Mouse (Mus musculus) kidney, adult 9 months (tissue): Measurements from ENCODE around the gene Gm5767.

Experiments
- DNase-seq: peaks from one replicate; pipeline ENCODE4 v3.0.0; 2022

The Gm5767 gene

GRCm38 (mm10) chr16:8680470-8680869, at the start of gene Gm5767:
TSS of gene Gm5767 (plus strand) at chr16:8680770.
- DNase-seq: no peak

GRCm38 (mm10) chr16:8631428-8631827, 49.1 kb upstream of the Gm5767 start:
- DNase-seq: no peak

- no peak for DNase-seq
Observed at GRCm38 (mm10) chr16:8636867-8637216, 43.7 kb upstream of the Gm5767 start.

GRCm38 (mm10) chr16:8637217-8638051, 43.1 kb upstream of the Gm5767 start, which contains the start of the genes Pmm2 and Tmem186:
TSS of gene Pmm2 (plus strand) at chr16:8637674.
TSS of gene Tmem186 (minus strand) at chr16:8637712.
- peak; percentile 94 for DNase-seq

GRCm38 (mm10) chr16:8638131-8638530, 42.4 kb upstream of the Gm5767 start:
- no peak for DNase-seq

- no peak for DNase-seq
Observed at GRCm38 (mm10) chr16:8639466-8640191, 40.9 kb upstream of the Gm5767 start.

GRCm38 (mm10) chr16:8643855-8644254, 36.7 kb upstream of the Gm5767 start:
- DNase-seq: peak; percentile 72

- no peak for DNase-seq
Observed at GRCm38 (mm10) chr16:8645546-8645945, 35.0 kb upstream of the Gm5767 start.

GRCm38 (mm10) chr16:8650007-8650406, 30.6 kb upstream of the Gm5767 start:
- no peak for DNase-seq

GRCm38 (mm10) chr16:8655108-8655507, 25.5 kb upstream of the Gm5767 start:
- no peak for DNase-seq

- DNase-seq: no peak
Observed at GRCm38 (mm10) chr16:8655599-8655998, 25.0 kb upstream of the Gm5767 start.

GRCm38 (mm10) chr16:8656256-8656655, 24.3 kb upstream of the Gm5767 start:
- no peak for DNase-seq

GRCm38 (mm10) chr16:8658349-8658748, 22.2 kb upstream of the Gm5767 start:
- no peak for DNase-seq

GRCm38 (mm10) chr16:8658764-8659163, 21.8 kb upstream of the Gm5767 start:
- DNase-seq: peak; percentile 74

- no peak for DNase-seq
Observed at GRCm38 (mm10) chr16:8663022-8663421, 17.5 kb upstream of the Gm5767 start.

- DNase-seq: peak; percentile 81
Observed at GRCm38 (mm10) chr16:8663606-8664539, 16.7 kb upstream of the Gm5767 start.

GRCm38 (mm10) chr16:8665367-8665766, 15.2 kb upstream of the Gm5767 start:
- no peak for DNase-seq

GRCm38 (mm10) chr16:8666452-8666851, 14.1 kb upstream of the Gm5767 start:
- DNase-seq: peak; percentile 65

- DNase-seq: no peak
Observed at GRCm38 (mm10) chr16:8667261-8667660, 13.3 kb upstream of the Gm5767 start.

GRCm38 (mm10) chr16:8667814-8668213, 12.8 kb upstream of the Gm5767 start:
- DNase-seq: no peak

GRCm38 (mm10) chr16:8668386-8668785, 12.2 kb upstream of the Gm5767 start:
- DNase-seq: no peak

GRCm38 (mm10) chr16:8669432-8669831, 11.1 kb upstream of the Gm5767 start:
- DNase-seq: no peak
